Mouse (Mus musculus) ovary, adult 18-20 months (tissue): ENCODE measurements around the gene Cenpa.
"Not testable (repeated sequence)": the region's sequence is repeated elsewhere in the genome, so short reads cannot be mapped to it uniquely, and the experiment has no call there.

Experiments used
- DNase-seq: peaks from one replicate; pipeline ENCODE4 v3.0.0; 2022; ENCODE audit warnings: low spot score, mixed read lengths

Cenpa gene

GRCm38 (mm10) chr5:30647396-30647795 lies 19.2 kb upstream of the Cenpa start:
- no peak for DNase-seq

- peak; percentile 83 for DNase-seq
These were observed 18.6 kb upstream of the Cenpa start, which contains the start of gene Slc35f6 for GRCm38 (mm10) chr5:30647815-30648560. Slc35f6 (plus strand) TSS chr5:30647933.

GRCm38 (mm10) chr5:30649558-30649957 lies 17.0 kb upstream of the Cenpa start:
- no peak for DNase-seq

GRCm38 (mm10) chr5:30650756-30651155 lies 15.8 kb upstream of the Cenpa start:
- DNase-seq = peak; percentile 32

- DNase-seq = no peak
These were observed 15.0 kb upstream of the Cenpa start for GRCm38 (mm10) chr5:30651554-30651953.

GRCm38 (mm10) chr5:30653246-30653645 lies 13.3 kb upstream of the Cenpa start:
- DNase-seq = no peak

- no peak for DNase-seq
These were observed 11.5 kb upstream of the Cenpa start for GRCm38 (mm10) chr5:30655042-30655441.

GRCm38 (mm10) chr5:30655526-30656195 lies 10.9 kb upstream of the Cenpa start:
- no peak for DNase-seq

- DNase-seq = no peak
These were observed 7.5 kb upstream of the Cenpa start for GRCm38 (mm10) chr5:30659042-30659441.

- no peak for DNase-seq
These were observed 6.3 kb upstream of the Cenpa start for GRCm38 (mm10) chr5:30660278-30660677.

GRCm38 (mm10) chr5:30660813-30661212 lies 5.8 kb upstream of the Cenpa start:
- no peak for DNase-seq

GRCm38 (mm10) chr5:30665360-30665759 lies 1.2 kb upstream of the Cenpa start:
- DNase-seq = no peak

- no peak for DNase-seq
These were observed 609 bp upstream of the Cenpa start for GRCm38 (mm10) chr5:30665968-30666367.

GRCm38 (mm10) chr5:30667215-30667614 lies 638 bp downstream of the Cenpa start:
- no peak for DNase-seq

GRCm38 (mm10) chr5:30667686-30668085 lies 1.1 kb downstream of the Cenpa start:
- no peak for DNase-seq

- no peak for DNase-seq
These were observed 2.3 kb downstream of the Cenpa start for GRCm38 (mm10) chr5:30668637-30669495.

- no peak for DNase-seq
These were observed 2.9 kb downstream of the Cenpa start for GRCm38 (mm10) chr5:30669496-30669830.

GRCm38 (mm10) chr5:30670091-30670490 lies 3.5 kb downstream of the Cenpa start:
- no peak for DNase-seq

- no peak for DNase-seq
These were observed 7.4 kb downstream of the Cenpa start for GRCm38 (mm10) chr5:30674001-30674400.

GRCm38 (mm10) chr5:30676800-30677199 lies 10.2 kb downstream of the Cenpa start:
- no peak for DNase-seq

- DNase-seq = not testable (repeated sequence)
These were observed 11.5 kb downstream of the Cenpa start for GRCm38 (mm10) chr5:30678069-30678468.

- DNase-seq = no peak
These were observed 12.2 kb downstream of the Cenpa start for GRCm38 (mm10) chr5:30678722-30679296.
